Mouse (Mus musculus) hindbrain, embryonic 14.5 days (tissue): ENCODE measurements around the gene A930004D18Rik. TPM values are rescaled to one million over a fixed set of nuclear protein-coding genes. Genes with fewer than 3 reads are reported as not detected.
A peak's percentile ranks its signal among the peaks of the same experiment; 100 is the strongest.

ENCODE experiments used
- ATAC-seq: fragments of 200-750 bp; cut with Nextera tagmentation; 2 replicates; pipeline ENCODE4 v1.8.0; 2017; ENCODE audit warnings: moderate number of reproducible peaks, mild to moderate bottlenecking, moderate TSS enrichment, moderate library complexity; ENCODE audit not compliant: low FRiP score
- DNase-seq: peaks from one replicate; pipeline ENCODE4 v3.0.0-alpha.2; 2015; ENCODE audit warnings: low spot score
- H3K27ac ChIP-seq: fragments of 300-500 bp; sonication (generic); 2 replicates; pipeline ENCODE4 v1.5.1; 2014; ENCODE audit warnings: mild to moderate bottlenecking, moderate library complexity
- H3K27me3 ChIP-seq: fragments of 300-500 bp; sonication (generic); 2 replicates; pipeline ENCODE4 v1.6.1; 2014; ENCODE audit warnings: mild to moderate bottlenecking, low read length, mixed read lengths; ENCODE audit not compliant: control insufficient read depth, insufficient read depth
- H3K36me3 ChIP-seq: fragments of 300-500 bp; sonication (generic); replicated peaks from 2 replicates; pipeline ENCODE4 v1.6.1; 2014; ENCODE audit not compliant: control insufficient read depth, insufficient read depth
- H3K4me1 ChIP-seq: fragments of 300-500 bp; sonication (generic); replicated peaks from 2 replicates; pipeline ENCODE4 v1.6.1; 2014; ENCODE audit warnings: antibody characterized with exemption, low read length, mixed read lengths; ENCODE audit not compliant: control insufficient read depth, insufficient read depth
- H3K4me2 ChIP-seq: fragments of 300-500 bp; sonication (generic); replicated peaks from 2 replicates; pipeline ENCODE4 v1.6.1; 2014; ENCODE audit warnings: mild to moderate bottlenecking, moderate library complexity
- H3K4me3 ChIP-seq: fragments of 300-500 bp; sonication (generic); replicated peaks from 2 replicates; pipeline ENCODE4 v1.5.1; 2014; ENCODE audit warnings: mild to moderate bottlenecking, low read length
- H3K9ac ChIP-seq: fragments of 300-500 bp; sonication (generic); 2 replicates; pipeline ENCODE4 v1.6.1; 2014
- H3K9me3 ChIP-seq: fragments of 300-500 bp; sonication (generic); 2 replicates; pipeline ENCODE4 v1.6.1; 2016; ENCODE audit warnings: low read length; ENCODE audit not compliant: control insufficient read depth
- WGBS: fragments of 180-500 bp; shearing (Covaris S2); extraction: QIAGEN DNeasy Blood & Tissue Kit; methylation state at CpG from one replicate; pipeline ENCODE4 v1.1.7; 2014; 5-methylcytosine and 5-hydroxymethylcytosine counted together
- polyA plus RNA-seq: library from polyadenylated mRNA; unstranded; fragments of >200 nt; fragmentation: Nextera tagmentation; extraction: Ambion mirVana; gene quantifications from 2 replicates; pipeline ENCODE4 v1.2.1, GENCODE M21; 2014

The A930004D18Rik gene
- polyA plus RNA-seq, 1 experiment from 2014 or later, result 6.3 TPM

- Histone ChIP-seq H3K9me3 (no peaks in the 10 kb centered on the region), H3K4me3 (peak overlapping the region; percentile 48; the same call in 1 of the 2 replicates), H3K4me1 (peaks cover 9% of the 10 kb centered on the region), H3K27me3 (no peaks in the 10 kb centered on the region), H3K36me3 (no peaks in the 10 kb centered on the region), H3K27ac (no peak overlapping the region), H3K4me2 (peak overlapping the region; percentile 93), H3K9ac (no peak overlapping the region)
- DNase-seq (no peak), ATAC-seq (no peak)
- WGBS, result 15% methylated on average over 5 of the region's 5 CpGs
These were observed 12.4 kb downstream of the A930004D18Rik start for GRCm38 (mm10) chr2:18025116-18025515.

GRCm38 (mm10) chr2:18022886-18023285 is 14.7 kb downstream of the A930004D18Rik start:
- ATAC-seq, result no peak
- H3K27ac ChIP-seq, result no peak overlapping the region

GRCm38 (mm10) chr2:18019122-18019521 is 18.4 kb downstream of the A930004D18Rik start:
- no peak overlapping the region for H3K4me2 ChIP-seq
- H3K27ac ChIP-seq, result no peak overlapping the region
- 84% methylated on average over 1 of the region's 1 CpGs for WGBS
- H3K36me3 ChIP-seq, result no peaks in the 10 kb centered on the region
- H3K9me3 ChIP-seq, result no peaks in the 10 kb centered on the region
- ATAC-seq (no peak), DNase-seq (no peak)
- H3K27me3 ChIP-seq, result no peaks in the 10 kb centered on the region
- no peaks in the 10 kb centered on the region for H3K4me1 ChIP-seq
- no peak overlapping the region for H3K9ac ChIP-seq
- H3K4me3 ChIP-seq, result no peak overlapping the region

More at GRCm38 (mm10) chr2:18022886-18023285, 14.7 kb downstream of the A930004D18Rik start:
- Histone ChIP-seq H3K27me3 (no peaks in the 10 kb centered on the region), H3K4me1 (peaks cover 6% of the 10 kb centered on the region; the same call in 1 of the 2 replicates), H3K9ac (no peak overlapping the region), H3K4me2 (no peak overlapping the region), H3K36me3 (no peaks in the 10 kb centered on the region), H3K4me3 (no peak overlapping the region), H3K9me3 (no peaks in the 10 kb centered on the region)
- DNase-seq, result no peak
- 33% methylated on average over 1 of the region's 1 CpGs for WGBS

GRCm38 (mm10) chr2:18017321-18017720 is 20.2 kb downstream of the A930004D18Rik start:
- Histone ChIP-seq H3K9ac (no peak overlapping the region), H3K36me3 (no peaks in the 10 kb centered on the region), H3K27me3 (no peaks in the 10 kb centered on the region), H3K27ac (no peak overlapping the region), H3K4me2 (no peak overlapping the region), H3K9me3 (no peaks in the 10 kb centered on the region), H3K4me1 (no peaks in the 10 kb centered on the region), H3K4me3 (no peak overlapping the region)
- 97% methylated on average over 6 of the region's 6 CpGs for WGBS
- ATAC-seq (no peak), DNase-seq (no peak)

- H3K4me1 ChIP-seq, result no peaks in the 10 kb centered on the region
- H3K27ac ChIP-seq, result no peak overlapping the region
- no peaks in the 10 kb centered on the region for H3K27me3 ChIP-seq
- 96% methylated on average over 1 of the region's 1 CpGs for WGBS
- no peak overlapping the region for H3K9ac ChIP-seq
- H3K4me2 ChIP-seq, result no peak overlapping the region
- DNase-seq, result no peak
- no peaks in the 10 kb centered on the region for H3K9me3 ChIP-seq
- no peak overlapping the region for H3K4me3 ChIP-seq
- no peak for ATAC-seq
- no peaks in the 10 kb centered on the region for H3K36me3 ChIP-seq
These were observed 20.9 kb downstream of the A930004D18Rik start for GRCm38 (mm10) chr2:18016639-18017038.

- no peak overlapping the region for H3K9ac ChIP-seq
- ATAC-seq (no peak), DNase-seq (no peak)
- H3K36me3 ChIP-seq, result no peaks in the 10 kb centered on the region
- 50% methylated on average over 3 of the region's 3 CpGs for WGBS
- H3K4me1 ChIP-seq, result no peaks in the 10 kb centered on the region
- H3K4me2 ChIP-seq, result no peak overlapping the region
- no peak overlapping the region for H3K27ac ChIP-seq
- H3K9me3 ChIP-seq, result no peaks in the 10 kb centered on the region
- H3K4me3 ChIP-seq, result no peak overlapping the region
- no peaks in the 10 kb centered on the region for H3K27me3 ChIP-seq
These were observed 22.0 kb downstream of the A930004D18Rik start for GRCm38 (mm10) chr2:18015581-18015980.

GRCm38 (mm10) chr2:18012866-18013265 is 24.7 kb downstream of the A930004D18Rik start:
- H3K4me3 ChIP-seq, result no peak overlapping the region
- no peaks in the 10 kb centered on the region for H3K9me3 ChIP-seq
- H3K9ac ChIP-seq, result no peak overlapping the region
- DNase-seq (no peak), ATAC-seq (no peak)
- 94% methylated on average over 3 of the region's 3 CpGs for WGBS
- no peak overlapping the region for H3K4me2 ChIP-seq
- no peaks in the 10 kb centered on the region for H3K4me1 ChIP-seq
- H3K27ac ChIP-seq, result no peak overlapping the region
- H3K27me3 ChIP-seq, result no peaks in the 10 kb centered on the region
- no peaks in the 10 kb centered on the region for H3K36me3 ChIP-seq

- H3K9me3 ChIP-seq, result no peaks in the 10 kb centered on the region
- no peak overlapping the region for H3K4me2 ChIP-seq
- 92% methylated on average over 6 of the region's 6 CpGs for WGBS
- H3K36me3 ChIP-seq, result no peaks in the 10 kb centered on the region
- H3K9ac ChIP-seq, result no peak overlapping the region
- ATAC-seq (no peak), DNase-seq (no peak)
- H3K27me3 ChIP-seq, result no peaks in the 10 kb centered on the region
- H3K4me1 ChIP-seq, result no peaks in the 10 kb centered on the region
- no peak overlapping the region for H3K27ac ChIP-seq
- no peak overlapping the region for H3K4me3 ChIP-seq
These were observed 26.3 kb downstream of the A930004D18Rik start for GRCm38 (mm10) chr2:18011226-18011625.

GRCm38 (mm10) chr2:18005137-18005536 is 32.4 kb downstream of the A930004D18Rik start:
- Histone ChIP-seq H3K9ac (no peak overlapping the region), H3K9me3 (no peaks in the 10 kb centered on the region), H3K4me2 (no peak overlapping the region), H3K27ac (no peak overlapping the region), H3K27me3 (no peaks in the 10 kb centered on the region), H3K4me3 (no peak overlapping the region), H3K4me1 (no peaks in the 10 kb centered on the region), H3K36me3 (no peaks in the 10 kb centered on the region)
- DNase-seq, result no peak
- no peak for ATAC-seq
- WGBS, result 36% methylated on average over 8 of the region's 8 CpGs

GRCm38 (mm10) chr2:18004286-18004685 is 33.3 kb downstream of the A930004D18Rik start:
- Histone ChIP-seq H3K27ac (no peak overlapping the region), H3K4me3 (no peak overlapping the region), H3K27me3 (no peaks in the 10 kb centered on the region), H3K9ac (no peak overlapping the region), H3K4me2 (no peak overlapping the region), H3K36me3 (no peaks in the 10 kb centered on the region), H3K4me1 (no peaks in the 10 kb centered on the region), H3K9me3 (no peaks in the 10 kb centered on the region)
- ATAC-seq (no peak), DNase-seq (no peak)
- WGBS, result 93% methylated on average over 4 of the region's 4 CpGs
